Mouse (Mus musculus) layer of hippocampus, adult 2 months (tissue): Measurements from ENCODE around the gene Islr. TPM values are rescaled to one million over a fixed set of nuclear protein-coding genes. Genes with fewer than 3 reads are reported as not detected.
A peak's percentile ranks its signal among the peaks of the same experiment; 100 is the strongest.

ENCODE experiments used
- DNase-seq, 2 experiments: peaks; one replicate each; pipeline ENCODE4 v3.0.0; 2022; ENCODE audit warnings: low spot score in 2 of 2
- H3K27ac ChIP-seq: fragments of 200-600 bp; 2 replicates; pipeline ENCODE4 v1.8.1; 2022
- H3K4me3 ChIP-seq: fragments of 200-600 bp; 2 replicates; pipeline ENCODE4 v1.8.1; 2022; ENCODE audit warnings: mild to moderate bottlenecking
- CTCF ChIP-seq: fragments of 200-600 bp; conservative IDR thresholded peaks from 2 replicates; pipeline ENCODE4 v1.8.1; 2022; ENCODE audit warnings: antibody characterized with exemption, mild to moderate bottlenecking, moderate library complexity
- microRNA-seq, 2 experiments: library from miRNA; unstranded; fragments of <30 nt; microRNA quantifications; one replicate each; pipeline ENCODE4 v1.2.0; 2021
- total RNA-seq, 2 experiments: library from RNA; stranded (reverse); gene quantifications; 2 replicates each; pipeline ENCODE4 v1.2.3; 2021

The Islr gene
- total RNA-seq, 2 experiments from 2014 or later: 12.8 to 14.2 TPM

DNA sequence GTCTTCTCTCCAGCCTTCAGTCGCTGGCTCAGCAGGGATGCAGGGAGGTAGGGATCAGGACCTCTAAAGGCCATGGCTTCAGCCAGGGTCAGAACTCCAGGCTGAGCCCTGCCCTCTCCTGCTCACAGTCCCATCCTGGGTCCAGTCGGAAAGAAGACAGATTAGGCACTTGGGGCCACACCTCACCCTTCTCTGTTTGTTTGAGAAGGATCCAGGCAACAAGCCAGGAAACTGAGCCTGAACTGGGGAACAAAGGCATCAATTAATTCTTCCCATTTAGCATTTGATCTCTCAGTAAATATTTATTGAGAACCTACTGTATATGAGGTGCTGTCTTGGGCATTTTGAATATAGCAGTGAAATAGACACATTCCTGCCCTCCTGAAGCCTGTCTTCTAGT is 85.4 kb downstream of the Islr start, which contains the start of gene Ccdc33:
TSS of gene Ccdc33 (minus strand) at position 153 of the 400 bp plus-strand sequence.
- no peak for TF ChIP-seq CTCF
- no peak within 1 kb of the TSS for H3K4me3 ChIP-seq
- DNase-seq: no peak

DNA sequence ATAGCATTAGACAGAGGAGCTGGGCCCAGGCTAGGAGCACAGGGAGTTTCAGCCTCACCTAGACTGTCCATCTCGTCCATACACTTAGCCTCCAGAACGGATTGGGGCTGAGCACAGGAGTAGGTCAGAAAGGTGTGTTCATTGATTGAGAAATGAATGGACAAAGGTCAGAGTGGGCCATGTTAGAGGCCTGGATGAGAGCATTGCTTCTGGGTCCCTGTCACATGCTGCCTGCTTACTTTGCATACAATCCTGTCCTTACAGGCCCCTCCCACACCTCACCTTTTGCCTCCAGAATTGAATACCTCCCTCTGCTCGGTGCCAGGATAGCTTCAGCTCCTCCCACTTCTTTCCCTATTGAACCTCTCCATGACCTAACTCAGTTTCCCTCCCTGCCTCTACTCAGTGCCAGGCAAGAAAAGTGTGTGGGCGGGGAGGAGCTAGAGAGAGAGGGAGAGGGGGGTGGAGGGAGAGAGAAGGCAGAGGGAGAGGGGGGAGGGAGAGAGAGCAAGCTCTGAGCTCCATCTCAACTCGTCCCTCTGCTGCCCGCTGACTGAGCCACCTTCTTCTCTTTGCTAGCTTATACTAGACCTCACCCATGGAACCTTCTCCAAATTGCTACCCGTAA is 88.0 kb downstream of the Islr start:
- no peak for DNase-seq
- no peak for TF ChIP-seq CTCF
- H3K27ac ChIP-seq: peak overlapping the region; percentile 96

More for the DNA sequence above, 85.4 kb downstream of the Islr start, which contains the start of gene Ccdc33:
- no peak within 1 kb of the TSS for H3K27ac ChIP-seq

DNA sequence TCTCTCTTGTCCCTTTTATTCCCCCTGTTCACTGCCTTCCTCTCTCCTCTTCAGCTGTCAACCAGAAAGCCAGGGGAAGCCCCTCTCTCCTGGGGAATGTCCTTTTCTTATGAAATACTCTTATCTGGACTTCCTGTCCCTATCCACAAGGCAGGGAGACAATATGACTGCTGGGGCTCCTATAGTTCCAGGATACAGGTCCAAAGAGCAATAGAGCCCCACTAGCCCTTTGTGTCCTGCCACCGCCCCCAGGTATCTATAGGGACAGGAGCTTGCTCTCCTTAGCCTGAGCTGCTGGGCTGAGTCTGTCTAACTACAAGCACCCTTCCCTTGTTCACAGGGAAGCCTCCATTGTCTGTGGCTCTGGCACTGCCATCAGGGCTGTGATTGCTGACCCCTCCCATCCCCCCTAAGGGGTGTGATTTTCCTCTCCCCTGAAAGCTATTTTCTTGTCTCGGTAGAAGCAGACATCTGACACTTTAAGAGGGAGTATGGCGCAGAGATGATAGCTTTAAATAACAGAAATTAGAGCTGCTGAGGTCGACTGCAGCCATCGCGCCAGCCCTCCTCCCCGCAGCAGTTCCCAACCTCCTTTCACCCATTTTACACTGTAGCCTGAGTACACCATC is 88.7 kb downstream of the Islr start:
- DNase-seq: no peak
- Histone ChIP-seq H3K4me3 (no peak overlapping the region), H3K27ac (peak overlapping the region; percentile 96)
- TF ChIP-seq CTCF: no peak

More for the DNA sequence above, 88.0 kb downstream of the Islr start:
- H3K4me3 ChIP-seq: no peak overlapping the region

DNA sequence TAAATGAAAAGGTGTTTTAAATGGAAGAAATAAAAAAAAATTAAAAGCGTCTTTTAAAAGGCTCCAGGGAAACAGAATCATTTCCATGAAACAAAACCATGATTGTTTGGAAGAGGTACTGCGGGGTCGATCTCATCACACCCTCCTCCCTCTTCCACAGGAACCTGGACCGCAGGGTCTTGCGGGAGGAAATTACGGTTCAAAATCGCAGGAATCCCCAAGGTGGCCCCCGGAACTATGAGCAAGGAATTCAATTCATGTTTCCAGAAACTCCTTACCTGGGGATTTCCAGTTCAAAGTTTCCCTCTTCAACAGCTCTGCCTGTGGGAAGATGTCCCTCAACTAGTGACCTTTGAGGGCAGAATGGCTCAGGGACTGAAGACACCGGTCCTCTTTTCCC is 90.1 kb downstream of the Islr start:
- TF ChIP-seq CTCF: no peak
- DNase-seq: no peak
- Histone ChIP-seq H3K4me3 (no peak overlapping the region; the same call in 1 of the 2 replicates), H3K27ac (peak overlapping the region; percentile 96)

DNA sequence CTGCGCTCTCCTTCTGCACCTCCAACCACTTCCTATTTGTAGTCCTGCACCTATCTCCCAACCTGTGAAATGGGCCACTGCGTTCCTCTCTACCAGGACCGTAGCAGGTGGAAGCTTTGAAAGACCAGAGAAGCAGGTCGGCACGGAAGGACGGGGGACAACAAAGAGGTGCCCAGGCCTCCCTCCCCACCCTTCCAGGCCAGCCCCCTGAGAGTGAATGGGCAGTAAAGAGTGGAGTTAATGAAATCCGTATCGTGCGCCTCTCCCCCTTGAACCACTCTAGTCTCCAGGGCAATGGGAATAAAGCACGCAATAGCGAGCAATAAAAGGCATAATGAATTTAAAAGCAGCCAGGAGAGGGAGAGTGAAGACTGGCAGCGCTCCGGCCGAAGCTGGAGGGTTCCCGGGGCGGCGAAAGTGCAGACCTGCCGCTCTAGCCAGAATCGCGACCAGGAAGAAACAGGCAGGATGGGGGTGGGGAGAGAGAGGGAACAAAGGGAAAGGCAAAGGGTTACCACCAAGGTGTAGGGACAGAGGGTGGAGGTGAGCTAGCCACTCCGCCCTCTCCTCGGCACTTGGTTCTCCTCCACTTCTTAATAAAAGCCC is 90.7 kb downstream of the Islr start:
- Histone ChIP-seq H3K4me3 (peak overlapping the region; percentile 11; the same call in 1 of the 2 replicates), H3K27ac (peak overlapping the region; percentile 96)
- TF ChIP-seq CTCF: peak; percentile 38; the same call in 1 of the 2 replicates
- no peak for DNase-seq

DNA sequence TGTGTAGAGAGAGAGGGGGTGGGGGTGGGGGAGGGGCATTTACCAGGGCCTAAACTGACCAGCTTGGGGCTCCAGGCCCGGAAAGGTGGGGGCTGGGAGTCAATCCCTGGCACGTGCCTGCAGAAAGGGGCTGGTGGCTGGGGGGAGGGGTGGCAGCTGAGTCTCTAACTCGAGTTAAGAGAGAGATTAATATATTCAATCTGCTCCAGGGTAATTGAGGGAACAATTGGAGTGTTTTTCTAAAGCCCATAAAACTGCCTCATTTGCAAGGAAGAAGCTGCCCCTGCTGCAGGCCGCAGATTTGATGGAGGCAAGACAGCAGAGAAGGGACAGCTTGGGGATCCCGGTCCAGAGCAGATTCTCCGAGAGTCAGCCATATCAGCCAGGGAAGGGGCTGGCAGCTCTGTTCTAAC is 91.2 kb downstream of the Islr start:
- no peak for TF ChIP-seq CTCF
- Histone ChIP-seq H3K27ac (peak overlapping the region; percentile 96), H3K4me3 (no peak overlapping the region; the same call in 1 of the 2 replicates)
- peak; percentile 41 to 45 for DNase-seq

DNA sequence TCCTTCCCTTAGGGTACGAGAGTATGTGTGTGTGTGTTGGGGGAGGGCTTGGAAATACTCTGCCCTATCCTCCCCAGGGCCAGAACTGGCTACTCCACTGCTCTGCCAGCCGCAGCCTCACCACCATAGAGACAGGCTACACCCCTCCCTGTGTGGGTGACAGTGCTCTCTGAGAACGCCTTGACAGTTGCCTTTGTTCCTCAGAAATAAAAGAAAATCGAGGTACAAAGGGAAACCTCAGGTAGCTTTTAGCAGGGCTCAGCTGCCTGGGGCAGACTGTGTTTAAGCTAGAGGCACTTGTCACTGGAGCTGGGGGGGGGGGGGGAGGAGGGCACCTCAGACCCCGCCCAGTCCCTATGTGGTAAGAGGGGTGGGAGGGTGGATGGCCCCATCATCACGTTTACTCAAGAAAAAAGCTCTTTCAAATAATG is 91.8 kb downstream of the Islr start:
- TF ChIP-seq CTCF: no peak
- H3K27ac ChIP-seq: peak overlapping the region; percentile 96
- H3K4me3 ChIP-seq: no peak overlapping the region
- no peak for DNase-seq

DNA sequence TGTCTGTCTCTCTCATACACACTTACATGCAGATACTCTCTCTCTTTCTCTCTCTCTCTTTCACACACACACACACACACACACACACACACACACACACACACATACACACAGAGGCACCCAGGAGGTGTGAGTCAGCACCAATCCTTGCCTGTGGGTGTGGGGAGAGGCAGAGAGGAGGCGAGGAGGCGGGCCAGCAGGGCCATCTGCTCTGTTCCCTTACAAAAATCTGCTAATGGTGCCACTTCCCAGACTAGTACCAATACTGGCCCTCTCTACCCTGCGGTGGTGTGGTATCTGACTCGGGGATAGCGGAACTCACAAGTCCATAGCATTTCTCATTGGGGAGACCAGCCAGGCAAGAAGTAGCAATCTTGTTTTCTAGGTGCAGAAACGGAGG is 92.7 kb downstream of the Islr start:
- TF ChIP-seq CTCF: no peak

DNA sequence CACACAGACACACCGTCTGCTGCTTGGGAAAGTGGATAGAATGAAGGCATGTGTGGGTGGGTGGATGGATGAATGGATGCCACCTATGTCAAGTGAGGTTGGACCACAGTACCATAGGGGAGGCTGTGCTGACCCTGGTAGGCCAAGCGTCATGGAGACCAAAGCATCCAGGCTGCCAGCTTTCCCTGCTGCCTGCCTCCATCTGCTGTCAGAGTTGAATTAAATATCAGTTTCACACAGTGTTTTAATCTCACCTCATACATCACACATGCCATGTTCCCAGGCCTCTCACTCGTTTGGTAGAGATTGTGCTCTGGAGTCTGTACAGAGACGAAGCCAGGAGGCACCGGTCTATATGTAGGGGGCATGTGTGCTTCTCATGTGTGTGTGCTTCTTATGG is 93.3 kb downstream of the Islr start:
- no peak overlapping the region for H3K4me3 ChIP-seq
- peak overlapping the region; percentile 91 for H3K27ac ChIP-seq
- DNase-seq: no peak
- TF ChIP-seq CTCF: no peak

More for the DNA sequence above, 92.7 kb downstream of the Islr start:
- H3K4me3 ChIP-seq: no peak overlapping the region
- peak; percentile 79 to 83 for DNase-seq
- H3K27ac ChIP-seq: peak overlapping the region; percentile 96

DNA sequence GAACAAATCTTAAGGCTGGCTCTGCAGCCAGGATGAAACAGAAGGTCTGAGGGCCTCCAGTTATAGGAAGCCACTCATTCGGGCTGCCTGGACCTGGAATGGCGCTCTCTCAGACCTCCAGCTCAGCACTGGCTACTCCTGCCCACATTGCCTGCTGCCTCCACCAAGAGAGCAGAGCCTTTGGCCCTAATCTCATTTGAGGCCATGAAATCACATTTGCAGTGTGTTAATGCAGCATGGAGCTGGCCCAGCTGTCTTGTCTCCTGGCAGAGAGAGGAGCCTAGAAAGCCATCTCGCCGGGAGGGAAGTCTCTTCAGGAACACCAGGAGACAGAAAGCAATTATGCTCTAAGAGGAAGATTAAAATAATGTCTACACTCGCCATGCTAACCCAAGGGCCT is 96.6 kb downstream of the Islr start:
- DNase-seq: no peak
- TF ChIP-seq CTCF: no peak
- Histone ChIP-seq H3K27ac (peak overlapping the region; percentile 87), H3K4me3 (no peak overlapping the region)

Small RNA genes lying within 50 kb of the gene (microRNA-seq; reads per million reads assigned to microRNA genes)
- gene Mir6385: 0 reads per million in 2 experiments

Other genes starting within 250 kb of the Islr start
- 1 to 10 TPM in 1 of 2 experiments, under 1 TPM in 1; 0.79 to 1.7 TPM for gene Cyp11a1, start 197.9 kb downstream of the Islr start, total RNA-seq
- gene Stra6, start 140.5 kb downstream of the Islr start, total RNA-seq: 10 to 100 TPM; 17.1 to 17.7 TPM
- gene Ccdc33, start 85.5 kb downstream of the Islr start, total RNA-seq: under 1 TPM; 0.29 to 0.49 TPM
- gene Islr2, start within 50 bp of the Islr start, total RNA-seq: 100 to 1,000 TPM; 134 to 136 TPM
- gene Pml, start 45.5 kb upstream of the Islr start, total RNA-seq: 10 to 100 TPM; 11.9 to 14.2 TPM
- gene Stoml1, start 48.9 kb upstream of the Islr start, total RNA-seq: 10 to 100 TPM; 78.6 to 78.7 TPM
- 1 to 10 TPM; 3.2 to 3.3 TPM for gene Loxl1, start 108.9 kb upstream of the Islr start, total RNA-seq
- not detected for gene Tbc1d21, start 166.1 kb upstream of the Islr start, total RNA-seq